Mouse (Mus musculus): ENCODE data around the gene Olfr1274-ps. TPM values are rescaled to one million over a fixed set of nuclear protein-coding genes. Genes with fewer than 3 reads are reported as not detected.
"Not testable (repeated sequence)": the region's sequence is repeated elsewhere in the genome, so short reads cannot be mapped to it uniquely, and the experiment has no call there.

Gene Olfr1274-ps
- polyA plus RNA-seq, 1 experiment from 2014 or later, result not detected

DNA sequence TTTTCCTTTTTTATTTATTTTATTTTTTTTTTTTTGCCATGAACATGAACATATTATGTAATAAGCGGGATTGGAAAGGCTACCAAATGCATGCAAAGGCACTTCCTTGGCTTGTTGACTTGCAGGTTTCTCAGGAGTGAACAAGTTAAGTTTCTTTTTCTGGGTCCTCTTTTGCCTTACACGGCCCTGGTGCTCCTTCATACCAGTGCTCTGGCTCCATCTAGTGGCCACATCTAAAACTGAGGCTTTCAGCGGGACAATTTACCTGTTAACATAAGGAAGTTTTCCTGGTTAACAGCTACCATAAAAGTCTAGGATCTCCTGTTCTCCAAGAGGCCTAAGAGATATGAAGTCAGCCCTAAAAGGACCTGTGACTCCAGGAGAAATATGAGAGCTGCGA is 31.3 kb downstream of the Olfr1274-ps start:
- not testable (repeated sequence) for H3K27me3 ChIP-seq (ENCODE audit: control insufficient read depth, insufficient read depth, low read length); H3K9me3 ChIP-seq (ENCODE audit: control insufficient read depth, low read length); H3K27ac ChIP-seq (ENCODE audit: low read depth, low read length); H3K4me1 ChIP-seq (ENCODE audit: control insufficient read depth, insufficient read depth, low read length); H3K36me3 ChIP-seq (ENCODE audit: control insufficient read depth, insufficient read depth, low read length); DNase-seq (ENCODE audit: low spot score, missing footprints); H3K4me3 ChIP-seq (ENCODE audit: low read depth, low read length); H3K4me2 ChIP-seq; H3K9ac ChIP-seq (ENCODE audit: low read length)
- 0 out of 2 replicates have a peak, but pooled peaks have one; percentile 61 for ATAC-seq (ENCODE audit: low FRiP score)
- no CpG with 5 or more reads among the region's 4 CpGs for WGBS

DNA sequence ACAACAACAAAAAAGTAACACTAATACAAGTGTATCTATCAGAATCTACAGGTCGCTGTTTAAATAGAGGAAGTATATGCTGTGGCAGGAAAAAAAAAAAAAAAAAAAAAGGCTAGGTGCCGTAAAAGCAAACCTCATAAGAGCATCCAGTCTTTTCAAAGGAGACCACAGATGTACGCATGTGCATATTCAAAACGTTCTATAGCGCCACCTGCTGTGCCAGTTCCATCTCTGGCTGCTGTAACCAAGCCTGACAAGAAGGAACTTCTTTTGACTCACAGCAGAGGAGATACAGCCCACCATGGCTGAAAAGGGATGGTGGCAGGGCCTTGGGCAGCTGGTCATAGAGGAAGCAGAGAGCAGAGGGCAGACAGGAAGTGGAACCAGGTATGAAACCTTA is 39.0 kb downstream of the Olfr1274-ps start:
- 97% methylated on average over 1 of the region's 5 CpGs for WGBS
- not testable (repeated sequence) for ATAC-seq (ENCODE audit: low FRiP score); H3K27ac ChIP-seq (ENCODE audit: low read depth, low read length); H3K9ac ChIP-seq (ENCODE audit: low read length); H3K27me3 ChIP-seq (ENCODE audit: control insufficient read depth, insufficient read depth, low read length); H3K4me2 ChIP-seq; DNase-seq (ENCODE audit: low spot score, missing footprints); H3K36me3 ChIP-seq (ENCODE audit: control insufficient read depth, insufficient read depth, low read length); H3K9me3 ChIP-seq (ENCODE audit: control insufficient read depth, low read length); H3K4me1 ChIP-seq (ENCODE audit: control insufficient read depth, insufficient read depth, low read length); H3K4me3 ChIP-seq (ENCODE audit: low read depth, low read length)

DNA sequence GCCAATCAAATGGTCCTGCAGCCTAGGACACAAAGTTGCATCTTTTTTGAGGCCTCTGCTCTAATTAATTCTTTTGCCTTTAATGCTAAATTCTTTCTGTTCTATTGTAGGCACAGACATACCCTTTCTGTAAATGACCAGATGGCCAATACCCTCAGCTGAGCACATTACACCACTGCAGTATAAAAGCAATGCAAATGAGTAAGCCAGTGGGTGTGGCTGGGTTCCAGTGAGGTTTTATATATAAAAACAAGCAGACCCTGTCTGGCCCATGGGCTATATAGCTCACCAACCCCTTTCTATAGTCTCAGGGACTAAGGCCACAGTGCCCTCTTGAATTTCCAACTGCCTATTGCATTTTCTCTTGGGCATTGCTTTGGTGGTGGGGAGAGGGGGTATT is 41.7 kb downstream of the Olfr1274-ps start:
- DNase-seq (ENCODE audit: low spot score, missing footprints); H3K36me3 ChIP-seq (ENCODE audit: control insufficient read depth, insufficient read depth, low read length); ATAC-seq (ENCODE audit: low FRiP score); H3K27me3 ChIP-seq (ENCODE audit: control insufficient read depth, insufficient read depth, low read length); H3K4me3 ChIP-seq (ENCODE audit: low read depth, low read length); H3K4me2 ChIP-seq; H3K4me1 ChIP-seq (ENCODE audit: control insufficient read depth, insufficient read depth, low read length); H3K9me3 ChIP-seq (ENCODE audit: control insufficient read depth, low read length); H3K9ac ChIP-seq (ENCODE audit: low read length); H3K27ac ChIP-seq (ENCODE audit: low read depth, low read length): not testable (repeated sequence)

DNA sequence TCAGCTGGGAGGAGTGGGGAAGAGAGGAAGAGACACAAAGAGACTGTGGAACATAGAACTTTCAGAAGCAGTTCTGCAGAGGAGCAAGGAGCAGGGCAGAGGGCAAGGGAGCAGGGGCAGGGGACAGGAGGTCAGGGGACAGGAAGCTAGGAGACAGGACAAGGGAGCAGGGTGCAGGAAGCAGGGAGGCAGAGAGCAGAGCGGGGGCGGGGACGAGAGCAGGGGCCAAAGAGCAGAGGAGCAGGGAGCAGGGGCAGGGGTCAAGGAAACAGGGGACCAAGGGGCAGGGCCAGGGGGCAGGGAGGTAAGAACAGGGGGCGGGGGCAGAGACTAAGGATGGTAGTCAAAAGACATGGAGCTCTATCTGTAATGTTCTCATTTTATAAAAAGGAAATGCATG is 43.3 kb downstream of the Olfr1274-ps start:
- not testable (repeated sequence) for H3K4me2 ChIP-seq; H3K4me3 ChIP-seq (ENCODE audit: low read depth, low read length); ATAC-seq (ENCODE audit: low FRiP score); H3K4me1 ChIP-seq (ENCODE audit: control insufficient read depth, insufficient read depth, low read length); H3K9me3 ChIP-seq (ENCODE audit: control insufficient read depth, low read length); H3K27me3 ChIP-seq (ENCODE audit: control insufficient read depth, insufficient read depth, low read length); H3K36me3 ChIP-seq (ENCODE audit: control insufficient read depth, insufficient read depth, low read length); H3K9ac ChIP-seq (ENCODE audit: low read length); H3K27ac ChIP-seq (ENCODE audit: low read depth, low read length); DNase-seq (ENCODE audit: low spot score, missing footprints)
- 43% methylated on average over 4 of the region's 4 CpGs for WGBS

DNA sequence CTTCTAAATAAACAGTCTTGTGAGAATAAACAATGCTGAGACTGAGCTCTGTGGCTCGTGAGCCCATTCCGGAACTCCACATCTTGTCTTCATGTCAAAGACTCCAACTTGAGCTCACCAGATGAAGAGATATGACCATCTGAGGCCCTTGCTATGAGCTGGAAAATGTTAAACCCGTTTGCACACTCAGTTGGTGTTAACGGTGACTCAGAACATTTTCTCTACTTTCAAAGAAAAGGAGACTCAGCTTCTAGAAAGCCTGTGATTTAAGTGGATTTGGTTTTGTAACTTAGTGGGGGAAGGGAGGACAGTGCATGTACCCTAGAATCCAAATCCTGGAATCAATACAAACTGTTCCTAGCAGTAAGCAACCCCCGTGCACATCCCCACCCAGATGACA is 45.3 kb downstream of the Olfr1274-ps start:
- Histone ChIP-seq H3K36me3 (ENCODE audit: control insufficient read depth, insufficient read depth, low read length) (no peaks in the 10 kb centered on the region), H3K9me3 (ENCODE audit: control insufficient read depth, low read length) (no peaks in the 10 kb centered on the region), H3K9ac (ENCODE audit: low read length) (no peak overlapping the region), H3K27me3 (ENCODE audit: control insufficient read depth, insufficient read depth, low read length) (no peaks in the 10 kb centered on the region), H3K27ac (ENCODE audit: low read depth, low read length) (no peak overlapping the region), H3K4me1 (ENCODE audit: control insufficient read depth, insufficient read depth, low read length) (no peaks in the 10 kb centered on the region), H3K4me2 (no peak overlapping the region), H3K4me3 (ENCODE audit: low read depth, low read length) (no peak overlapping the region)
- WGBS, result 83% methylated on average over 5 of the region's 5 CpGs
- DNase-seq (ENCODE audit: low spot score, missing footprints) (no peak), ATAC-seq (ENCODE audit: low FRiP score) (no peak)

DNA sequence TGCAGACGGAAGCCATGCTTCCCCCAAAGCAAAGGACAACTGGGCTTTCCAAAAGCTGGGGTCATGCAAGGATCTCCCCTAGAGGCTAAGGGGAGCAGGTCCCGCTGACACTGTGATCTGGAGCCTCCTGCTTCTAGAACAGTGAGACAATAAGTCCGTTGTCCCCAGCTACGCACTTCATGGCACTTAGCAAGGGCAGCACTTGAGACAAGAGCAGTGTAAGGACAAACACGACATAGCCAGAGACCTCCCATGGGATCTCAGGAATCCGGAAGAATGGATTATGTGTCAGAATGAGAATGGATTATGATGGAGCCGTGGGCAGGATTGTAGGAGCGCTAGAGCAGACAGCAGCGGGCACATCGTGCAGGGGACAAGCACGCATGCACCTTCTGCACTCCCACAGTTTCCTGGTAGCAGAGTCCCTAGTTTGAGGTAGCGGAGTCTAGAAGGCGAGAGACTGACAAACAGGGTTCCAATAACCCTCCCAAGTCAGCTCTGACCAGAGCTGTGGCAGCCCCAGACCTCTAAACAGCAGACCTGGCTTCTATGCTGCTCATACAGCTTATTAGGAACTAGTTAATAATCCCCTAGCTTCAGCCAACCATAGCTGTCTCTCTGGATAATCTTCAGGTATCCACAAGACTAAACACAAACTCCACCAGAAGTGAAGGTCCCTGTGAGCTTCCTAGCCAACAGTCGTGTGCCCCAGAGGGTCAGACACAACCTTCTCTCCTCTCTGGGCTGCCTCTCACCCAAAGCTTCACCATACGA is 50.7 kb downstream of the Olfr1274-ps start:
- Histone ChIP-seq H3K36me3 (ENCODE audit: control insufficient read depth, insufficient read depth, low read length) (no peaks in the 10 kb centered on the region), H3K4me2 (no peak overlapping the region), H3K27me3 (ENCODE audit: control insufficient read depth, insufficient read depth, low read length) (no peaks in the 10 kb centered on the region), H3K4me1 (ENCODE audit: control insufficient read depth, insufficient read depth, low read length) (no peaks in the 10 kb centered on the region), H3K27ac (ENCODE audit: low read depth, low read length) (no peak overlapping the region), H3K9ac (ENCODE audit: low read length) (no peak overlapping the region), H3K9me3 (ENCODE audit: control insufficient read depth, low read length) (no peaks in the 10 kb centered on the region), H3K4me3 (ENCODE audit: low read depth, low read length) (no peak overlapping the region)
- WGBS, result 88% methylated on average over 15 of the region's 15 CpGs
- no peak for DNase-seq (ENCODE audit: low spot score, missing footprints)
- no peak for ATAC-seq (ENCODE audit: low FRiP score)

DNA sequence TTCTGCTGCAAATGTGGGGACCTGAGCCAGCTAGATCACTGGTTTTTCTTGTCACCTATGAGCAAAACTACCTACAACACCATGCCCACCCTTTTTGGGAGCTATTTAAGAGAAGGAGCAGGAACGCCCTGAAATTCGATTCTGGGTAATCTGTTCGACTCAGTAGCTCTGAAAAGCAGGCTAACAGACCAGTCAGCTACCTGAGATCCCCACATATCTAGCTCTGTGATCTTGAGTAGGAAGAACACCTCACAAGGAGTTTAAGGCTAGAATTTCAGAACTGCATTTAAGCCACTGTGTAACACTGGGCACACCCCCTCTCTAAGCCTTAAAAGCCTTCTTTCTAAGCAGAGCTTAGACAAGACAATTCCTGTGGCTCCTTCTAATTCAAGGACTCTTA is 53.9 kb downstream of the Olfr1274-ps start:
- 83% methylated on average over 3 of the region's 3 CpGs for WGBS
- Histone ChIP-seq H3K27me3 (ENCODE audit: control insufficient read depth, insufficient read depth, low read length) (no peaks in the 10 kb centered on the region), H3K36me3 (ENCODE audit: control insufficient read depth, insufficient read depth, low read length) (no peaks in the 10 kb centered on the region), H3K9ac (ENCODE audit: low read length) (no peak overlapping the region), H3K4me1 (ENCODE audit: control insufficient read depth, insufficient read depth, low read length) (no peaks in the 10 kb centered on the region), H3K4me2 (no peak overlapping the region), H3K27ac (ENCODE audit: low read depth, low read length) (no peak overlapping the region), H3K9me3 (ENCODE audit: control insufficient read depth, low read length) (no peaks in the 10 kb centered on the region), H3K4me3 (ENCODE audit: low read depth, low read length) (no peak overlapping the region)
- no peak for DNase-seq (ENCODE audit: low spot score, missing footprints)
- no peak for ATAC-seq (ENCODE audit: low FRiP score)

Other genes starting within 250 kb of the Olfr1274-ps start
- gene Olfr1270, start 245.6 kb upstream of the Olfr1274-ps start, polyA plus RNA-seq (2014; fragmentation: Nextera tagmentation; extraction: Ambion mirVana), result not detected in 2 replicates
- gene Olfr1506, start 174.2 kb upstream of the Olfr1274-ps start, polyA plus RNA-seq (2014; fragmentation: Nextera tagmentation; extraction: Ambion mirVana), result not detected in 2 replicates
- not detected in 2 replicates for gene Olfr142, start 141.1 kb upstream of the Olfr1274-ps start, polyA plus RNA-seq (2014; fragmentation: Nextera tagmentation; extraction: Ambion mirVana)
- gene Olfr1271, start 127.7 kb upstream of the Olfr1274-ps start, polyA plus RNA-seq (2014; fragmentation: Nextera tagmentation; extraction: Ambion mirVana), result not detected in 2 replicates
- gene Olfr1272, start 105.8 kb upstream of the Olfr1274-ps start, polyA plus RNA-seq (2014; fragmentation: Nextera tagmentation; extraction: Ambion mirVana), result not detected in 2 replicates
- gene Gm13769, start 76.5 kb upstream of the Olfr1274-ps start, polyA plus RNA-seq (2014; fragmentation: Nextera tagmentation; extraction: Ambion mirVana), result not detected in 2 replicates
- gene Ptprj, start 182.0 kb downstream of the Olfr1274-ps start, polyA plus RNA-seq (2014; fragmentation: Nextera tagmentation; extraction: Ambion mirVana), result 2.9 and 3.1 TPM in 2 replicates